Mouse (Mus musculus): Measurements from ENCODE around the gene Drg2. TPM values are rescaled to one million over a fixed set of nuclear protein-coding genes. Genes with fewer than 3 reads are reported as not detected.
A peak's percentile ranks its signal among the peaks of the same experiment; 100 is the strongest.

The Drg2 gene
- polyA plus RNA-seq, 1 experiment from 2014 or later = 86.5 TPM

- ATAC-seq (ENCODE audit: low FRiP score) = no peak
- H3K36me3 ChIP-seq = 0 out of 2 replicates have a peak, but pooled peaks cover under 1% of the 10 kb centered on the region
- 86% methylated on average over 5 of the region's 5 CpGs for WGBS
Measured at GRCm38 (mm10) chr11:60475668-60476362, 21.4 kb downstream of the Drg2 start.

GRCm38 (mm10) chr11:60478121-60478520 lies 23.7 kb downstream of the Drg2 start:
- WGBS = 54% methylated on average over 17 of the region's 17 CpGs
- no peaks in the 10 kb centered on the region for H3K9me3 ChIP-seq
- no peaks in the 10 kb centered on the region for H3K27me3 ChIP-seq
- H3K36me3 ChIP-seq = no peaks in the 10 kb centered on the region
- H3K27ac ChIP-seq = no peak overlapping the region
- H3K9ac ChIP-seq = no peak overlapping the region
- H3K4me1 ChIP-seq (replicated peaks) = no peaks in the 10 kb centered on the region
- no peak for ATAC-seq (ENCODE audit: low FRiP score)
- no peak overlapping the region for H3K4me3 ChIP-seq
- H3K4me2 ChIP-seq = no peak overlapping the region

More at GRCm38 (mm10) chr11:60475668-60476362, 21.4 kb downstream of the Drg2 start:
- H3K4me2 ChIP-seq = no peak overlapping the region
- H3K9me3 ChIP-seq = no peaks in the 10 kb centered on the region
- H3K27me3 ChIP-seq = no peaks in the 10 kb centered on the region
- no peak overlapping the region for H3K4me3 ChIP-seq
- no peak overlapping the region for H3K9ac ChIP-seq
- H3K4me1 ChIP-seq (replicated peaks) = no peaks in the 10 kb centered on the region
- H3K27ac ChIP-seq = no peak overlapping the region

GRCm38 (mm10) chr11:60486267-60486666 lies 31.9 kb downstream of the Drg2 start:
- H3K9ac ChIP-seq = no peak overlapping the region
- no peaks in the 10 kb centered on the region for H3K36me3 ChIP-seq
- H3K9me3 ChIP-seq = no peaks in the 10 kb centered on the region
- no peak overlapping the region for H3K4me2 ChIP-seq
- H3K27me3 ChIP-seq = no peaks in the 10 kb centered on the region
- H3K4me1 ChIP-seq (replicated peaks) = no peaks in the 10 kb centered on the region
- no peak overlapping the region for H3K4me3 ChIP-seq
- no peak overlapping the region for H3K27ac ChIP-seq
- 71% methylated on average over 3 of the region's 3 CpGs for WGBS
- ATAC-seq (ENCODE audit: low FRiP score) = no peak

- no peak overlapping the region for H3K9ac ChIP-seq
- 93% methylated on average over 5 of the region's 5 CpGs for WGBS
- ATAC-seq (ENCODE audit: low FRiP score) = no peak
- no peaks in the 10 kb centered on the region for H3K27me3 ChIP-seq
- no peak overlapping the region for H3K4me3 ChIP-seq
- H3K9me3 ChIP-seq = no peaks in the 10 kb centered on the region
- no peak overlapping the region for H3K27ac ChIP-seq
- H3K36me3 ChIP-seq = no peaks in the 10 kb centered on the region
- H3K4me2 ChIP-seq = no peak overlapping the region
- no peaks in the 10 kb centered on the region for H3K4me1 ChIP-seq (replicated peaks)
Measured at GRCm38 (mm10) chr11:60492726-60493125, 38.3 kb downstream of the Drg2 start.

GRCm38 (mm10) chr11:60495692-60496091 lies 41.3 kb downstream of the Drg2 start:
- H3K4me1 ChIP-seq (replicated peaks) = no peaks in the 10 kb centered on the region
- H3K27ac ChIP-seq = no peak overlapping the region
- H3K27me3 ChIP-seq = no peaks in the 10 kb centered on the region
- ATAC-seq (ENCODE audit: low FRiP score) = no peak
- 74% methylated on average over 2 of the region's 2 CpGs for WGBS
- no peak overlapping the region for H3K9ac ChIP-seq
- H3K4me2 ChIP-seq = no peak overlapping the region
- H3K4me3 ChIP-seq = no peak overlapping the region
- H3K9me3 ChIP-seq = no peaks in the 10 kb centered on the region
- H3K36me3 ChIP-seq = no peaks in the 10 kb centered on the region

- WGBS = 85% methylated on average over 13 of the region's 13 CpGs
- H3K27me3 ChIP-seq = peaks cover 47% of the 10 kb centered on the region
Measured at GRCm38 (mm10) chr11:60507281-60507680, 52.9 kb downstream of the Drg2 start.

GRCm38 (mm10) chr11:60508950-60509349 lies 54.6 kb downstream of the Drg2 start:
- Histone ChIP-seq H3K27ac (no peak overlapping the region), H3K4me3 (peak overlapping the region; percentile 32), H3K4me1 (replicated peaks) (peaks cover 16% of the 10 kb centered on the region), H3K4me2 (peak overlapping the region; percentile 66), H3K36me3 (no peaks in the 10 kb centered on the region), H3K9ac (no peak overlapping the region), H3K9me3 (no peaks in the 10 kb centered on the region), H3K27me3 (peaks cover 49% of the 10 kb centered on the region)
- ATAC-seq (ENCODE audit: low FRiP score) = no peak
- 6% methylated on average over 11 of the region's 11 CpGs for WGBS

More at GRCm38 (mm10) chr11:60507281-60507680, 52.9 kb downstream of the Drg2 start:
- ATAC-seq (ENCODE audit: low FRiP score) = no peak
- Histone ChIP-seq H3K4me2 (no peak overlapping the region), H3K27ac (no peak overlapping the region), H3K4me1 (replicated peaks) (peaks cover 16% of the 10 kb centered on the region), H3K9ac (no peak overlapping the region), H3K36me3 (no peaks in the 10 kb centered on the region), H3K4me3 (no peak overlapping the region), H3K9me3 (no peaks in the 10 kb centered on the region)

GRCm38 (mm10) chr11:60509500-60509899 lies 55.1 kb downstream of the Drg2 start:
- H3K9ac ChIP-seq = peak overlapping the region; percentile 66
- H3K4me1 ChIP-seq (replicated peaks) = peaks cover 16% of the 10 kb centered on the region
- H3K4me3 ChIP-seq = peak overlapping the region; percentile 32
- ATAC-seq (ENCODE audit: low FRiP score) = 0 out of 2 replicates have a peak, but pooled peaks have one; percentile 36
- H3K4me2 ChIP-seq = peak overlapping the region; percentile 66
- H3K27ac ChIP-seq = no peak overlapping the region
- under 1% methylated on average over 25 of the region's 25 CpGs for WGBS
- peaks cover 50% of the 10 kb centered on the region for H3K27me3 ChIP-seq
- no peaks in the 10 kb centered on the region for H3K36me3 ChIP-seq
- H3K9me3 ChIP-seq = no peaks in the 10 kb centered on the region

GRCm38 (mm10) chr11:60511893-60512292 lies 57.5 kb downstream of the Drg2 start:
- 80% methylated on average over 1 of the region's 1 CpGs for WGBS
- no peak overlapping the region for H3K27ac ChIP-seq
- no peak overlapping the region for H3K4me3 ChIP-seq
- no peaks in the 10 kb centered on the region for H3K9me3 ChIP-seq
- no peak overlapping the region for H3K9ac ChIP-seq
- no peak for ATAC-seq (ENCODE audit: low FRiP score)
- no peaks in the 10 kb centered on the region for H3K36me3 ChIP-seq
- H3K4me2 ChIP-seq = no peak overlapping the region
- H3K27me3 ChIP-seq = peaks cover 46% of the 10 kb centered on the region
- peaks cover 16% of the 10 kb centered on the region for H3K4me1 ChIP-seq (replicated peaks)

- 85% methylated on average over 2 of the region's 2 CpGs for WGBS
- Histone ChIP-seq H3K9me3 (no peaks in the 10 kb centered on the region), H3K27ac (no peak overlapping the region), H3K4me3 (no peak overlapping the region), H3K36me3 (no peaks in the 10 kb centered on the region), H3K27me3 (peaks cover 41% of the 10 kb centered on the region), H3K4me2 (no peak overlapping the region), H3K9ac (no peak overlapping the region), H3K4me1 (replicated peaks) (peaks cover 16% of the 10 kb centered on the region)
- ATAC-seq (ENCODE audit: low FRiP score) = no peak
Measured at GRCm38 (mm10) chr11:60512520-60512919, 58.1 kb downstream of the Drg2 start.

GRCm38 (mm10) chr11:60514941-60515340 lies 60.5 kb downstream of the Drg2 start:
- Histone ChIP-seq H3K9ac (no peak overlapping the region), H3K36me3 (no peaks in the 10 kb centered on the region), H3K4me2 (no peak overlapping the region), H3K4me3 (no peak overlapping the region), H3K27me3 (peaks cover 20% of the 10 kb centered on the region), H3K27ac (no peak overlapping the region), H3K4me1 (replicated peaks) (peaks cover under 1% of the 10 kb centered on the region; the same call in 1 of the 2 replicates), H3K9me3 (no peaks in the 10 kb centered on the region)
- no peak for ATAC-seq (ENCODE audit: low FRiP score)
- 77% methylated on average over 2 of the region's 2 CpGs for WGBS

- Histone ChIP-seq H3K27ac (no peak overlapping the region), H3K4me3 (no peak overlapping the region), H3K4me2 (no peak overlapping the region), H3K36me3 (no peaks in the 10 kb centered on the region), H3K27me3 (peaks cover 3% of the 10 kb centered on the region; the same call in 1 of the 2 replicates), H3K9ac (no peak overlapping the region), H3K4me1 (replicated peaks) (no peaks in the 10 kb centered on the region), H3K9me3 (no peaks in the 10 kb centered on the region)
- no peak for ATAC-seq (ENCODE audit: low FRiP score)
- 79% methylated on average over 4 of the region's 4 CpGs for WGBS
Measured at GRCm38 (mm10) chr11:60518305-60518704, 63.9 kb downstream of the Drg2 start.

Measured in hindbrain, embryonic 13.5 days (tissue).